Mouse (Mus musculus) spleen, postnatal 14 days (tissue): ENCODE results near the gene Enah.
A peak's percentile ranks its signal among the peaks of the same experiment; 100 is the strongest.

Source experiments
- DNase-seq, 2 experiments: peaks; one replicate each; pipeline ENCODE4 v3.0.0; 2021 to 2022; ENCODE audit warnings: low spot score in 2 of 2

The Enah gene

GRCm38 (mm10) chr1:181878436-181878835, 141.4 kb downstream of the Enah start:
- no peak for DNase-seq

- DNase-seq: no peak
Measured at GRCm38 (mm10) chr1:181877088-181877487, 142.7 kb downstream of the Enah start.

- DNase-seq: no peak
Measured at GRCm38 (mm10) chr1:181876656-181877055, 143.1 kb downstream of the Enah start.

GRCm38 (mm10) chr1:181873086-181873920, 146.5 kb downstream of the Enah start:
- DNase-seq: no peak

DNA sequence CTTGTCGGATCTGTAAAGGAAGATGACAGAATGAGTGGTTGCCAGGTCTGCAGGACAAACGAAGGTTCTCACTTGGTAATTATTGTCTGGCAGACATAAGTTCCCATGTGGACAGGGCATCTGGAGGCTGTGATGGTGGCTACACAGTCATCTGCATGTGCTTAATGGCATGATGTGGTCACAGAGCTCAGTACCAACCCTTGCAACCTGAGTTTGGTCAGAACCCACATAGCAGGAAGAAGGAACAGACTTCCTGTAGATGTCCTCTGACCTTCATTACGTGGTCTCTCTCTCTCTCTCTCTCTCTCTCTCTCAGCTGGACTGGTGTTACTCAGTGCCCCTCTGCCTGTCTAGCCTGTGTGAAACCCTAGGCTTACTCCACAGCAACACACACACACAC, 147.2 kb downstream of the Enah start:
- no peak for DNase-seq

DNA sequence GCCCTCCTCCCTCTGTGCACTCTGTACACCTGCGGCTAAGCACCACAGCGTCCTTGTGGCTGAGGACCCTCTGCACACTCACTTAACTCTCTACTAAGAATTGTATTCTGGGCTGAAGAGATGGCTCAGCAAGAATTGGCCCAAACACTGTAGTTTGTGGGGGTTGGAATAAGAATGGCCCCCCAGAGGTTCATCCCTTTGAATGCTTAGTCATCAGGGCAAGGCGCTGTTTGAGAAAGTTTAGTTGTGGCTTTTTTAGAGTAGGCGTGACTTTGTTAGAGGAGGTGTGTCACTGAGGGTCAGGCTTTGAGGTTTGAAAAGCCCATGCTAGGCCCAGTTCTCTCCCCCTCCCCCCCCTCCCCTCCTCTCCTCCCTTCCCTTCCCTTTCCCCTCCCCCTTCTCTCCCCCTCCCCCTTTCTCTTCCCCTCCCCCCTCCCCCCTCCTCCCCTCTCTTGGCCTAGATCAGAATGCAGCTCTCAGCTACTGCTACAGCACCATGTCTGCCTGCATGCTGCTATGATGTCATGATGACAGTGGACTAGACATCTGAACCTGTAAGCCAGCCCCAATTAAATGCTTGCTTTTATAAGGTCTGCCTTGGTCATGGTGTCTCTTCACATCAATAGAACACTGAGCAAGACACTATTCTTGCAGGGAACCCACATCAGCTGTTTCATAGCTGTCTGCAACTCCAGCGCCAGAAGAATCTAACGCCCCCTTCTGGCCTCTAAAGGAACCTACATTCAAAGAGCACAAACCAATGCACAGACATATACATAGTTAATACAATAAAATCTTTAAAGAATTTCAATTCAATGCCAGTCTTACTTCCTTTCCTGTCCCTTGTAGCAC, 153.1 kb downstream of the Enah start:
- DNase-seq: no peak

GRCm38 (mm10) chr1:181865863-181866216, 153.9 kb downstream of the Enah start:
- no peak for DNase-seq

GRCm38 (mm10) chr1:181864971-181865862, 154.6 kb downstream of the Enah start:
- no peak for DNase-seq

DNA sequence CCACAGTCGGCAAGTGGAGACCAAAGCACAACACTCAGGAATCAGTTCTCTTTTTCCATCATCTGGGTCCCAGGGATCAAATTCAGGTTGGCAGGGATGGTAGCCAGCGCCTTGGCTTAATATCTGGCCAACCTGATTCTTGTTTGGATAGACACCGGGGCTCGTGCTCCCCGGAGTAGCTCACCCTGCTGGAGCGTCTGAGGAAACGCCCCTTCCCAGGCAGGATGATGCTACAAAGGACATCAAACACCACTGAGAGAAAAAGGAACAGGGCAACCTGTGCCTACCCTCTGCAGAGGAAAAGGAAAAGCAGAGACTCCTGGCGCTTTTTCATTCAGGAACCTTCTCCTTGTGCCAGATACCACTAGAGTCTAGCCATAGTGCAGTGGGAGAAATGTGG, 156.4 kb downstream of the Enah start:
- DNase-seq: no peak

DNA sequence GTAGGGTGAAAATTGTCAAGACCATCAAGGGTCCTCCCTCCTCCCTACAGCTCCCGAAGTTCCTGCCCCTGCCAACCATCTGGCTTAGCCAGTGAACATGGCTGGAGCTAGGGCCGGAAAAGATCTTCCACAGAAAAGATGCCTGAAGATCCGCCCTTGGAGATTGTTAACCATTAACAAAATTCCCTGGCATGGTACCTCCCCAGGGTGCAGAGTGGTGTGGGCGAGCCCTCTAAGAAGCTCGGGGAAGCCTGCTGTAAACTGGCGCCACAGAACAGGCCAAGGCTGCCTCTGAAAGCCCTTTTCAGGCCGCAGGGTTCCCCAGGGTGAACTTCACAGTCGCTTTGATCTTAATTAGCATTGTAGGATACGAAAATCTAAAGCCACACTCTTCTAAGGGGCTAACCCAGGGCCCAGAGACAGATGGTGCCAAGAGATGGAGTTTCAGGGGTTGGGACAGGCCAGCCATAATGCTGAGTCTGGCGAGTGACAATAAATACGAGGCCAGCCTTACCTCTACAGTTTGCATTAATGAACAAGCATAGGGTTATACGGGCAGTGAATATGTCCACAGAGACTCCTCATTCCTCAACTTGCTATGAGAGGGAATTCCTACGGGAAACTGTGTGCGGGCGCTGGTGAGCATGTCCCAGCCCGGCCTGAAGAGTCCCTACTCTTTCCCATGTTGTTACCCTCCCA, 157.0 kb downstream of the Enah start:
- DNase-seq: no peak

DNA sequence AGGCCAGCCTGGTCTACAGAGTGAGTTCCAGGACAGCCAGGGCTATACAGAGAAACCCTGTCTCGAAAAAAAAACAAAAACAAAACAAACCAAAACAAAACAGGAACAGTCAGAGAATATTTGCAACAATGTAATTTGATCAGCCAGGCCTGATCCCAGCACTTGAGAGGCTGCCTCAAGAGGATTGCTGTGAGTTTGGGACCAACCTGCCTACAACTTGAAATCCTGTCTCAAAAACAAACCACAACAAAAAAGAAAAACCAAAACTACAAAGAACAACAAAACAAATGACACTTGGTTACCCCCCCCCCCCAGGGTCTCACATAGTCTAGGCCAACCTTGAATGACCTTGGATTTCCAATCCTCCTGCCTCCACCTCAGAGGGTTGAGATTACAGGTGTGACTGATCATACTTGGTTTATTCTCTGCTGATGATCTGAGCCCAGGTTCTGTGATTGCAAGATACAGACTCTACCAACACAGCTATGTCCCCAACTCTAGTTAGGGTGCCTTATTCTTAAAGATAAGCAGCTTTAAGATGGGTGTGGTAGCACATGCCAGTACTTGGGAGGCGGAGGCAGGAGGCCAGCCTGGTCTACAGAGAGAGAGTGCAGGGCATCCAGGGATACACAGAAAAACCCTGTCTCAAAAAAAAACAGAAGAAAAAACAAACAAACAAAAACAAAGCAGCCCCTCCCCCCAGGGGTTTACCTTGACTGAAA, 158.4 kb downstream of the Enah start:
- no peak for DNase-seq

DNA sequence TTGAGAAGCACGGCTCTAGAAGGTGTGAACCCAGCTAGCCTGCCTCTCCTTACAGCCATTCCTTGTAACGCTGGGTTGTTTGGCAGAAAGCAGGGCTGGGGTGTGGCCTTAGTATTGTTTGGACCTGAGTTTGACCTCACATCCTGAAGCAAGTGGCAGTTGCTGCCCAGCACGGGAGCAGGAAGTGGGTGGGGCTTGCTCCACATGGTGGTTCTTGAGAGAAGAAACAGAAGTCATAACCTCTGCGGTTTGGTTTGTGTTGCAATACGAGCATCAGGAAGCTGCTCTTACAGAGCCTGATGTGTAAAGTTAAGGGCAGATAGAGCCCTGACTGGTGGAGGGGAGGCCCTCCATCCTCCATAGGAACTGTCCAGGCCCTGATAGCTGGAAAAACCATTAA, 159.1 kb downstream of the Enah start:
- DNase-seq: peak; percentile 65 to 70

- no peak for DNase-seq
Measured at GRCm38 (mm10) chr1:181856329-181856728, 163.5 kb downstream of the Enah start.

DNA sequence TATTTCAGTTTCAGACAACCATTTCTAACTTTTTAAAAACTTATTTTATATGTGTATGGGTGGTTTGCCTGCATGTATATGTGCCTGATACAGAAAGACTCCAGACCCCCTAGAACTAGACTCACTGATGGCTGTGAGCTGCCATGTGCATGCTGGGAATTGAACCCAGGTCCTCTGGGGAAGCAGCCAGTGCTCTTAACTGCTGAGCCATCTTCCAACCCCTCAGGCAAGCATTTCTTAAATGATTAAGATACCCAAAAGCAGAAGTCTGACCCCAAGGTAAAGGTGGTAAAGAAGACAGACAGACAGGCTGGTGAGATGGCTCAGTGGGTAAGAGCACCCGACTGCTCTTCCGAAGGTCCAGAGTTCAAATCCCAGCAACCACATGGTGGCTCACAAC, 165.0 kb downstream of the Enah start:
- no peak for DNase-seq

DNA sequence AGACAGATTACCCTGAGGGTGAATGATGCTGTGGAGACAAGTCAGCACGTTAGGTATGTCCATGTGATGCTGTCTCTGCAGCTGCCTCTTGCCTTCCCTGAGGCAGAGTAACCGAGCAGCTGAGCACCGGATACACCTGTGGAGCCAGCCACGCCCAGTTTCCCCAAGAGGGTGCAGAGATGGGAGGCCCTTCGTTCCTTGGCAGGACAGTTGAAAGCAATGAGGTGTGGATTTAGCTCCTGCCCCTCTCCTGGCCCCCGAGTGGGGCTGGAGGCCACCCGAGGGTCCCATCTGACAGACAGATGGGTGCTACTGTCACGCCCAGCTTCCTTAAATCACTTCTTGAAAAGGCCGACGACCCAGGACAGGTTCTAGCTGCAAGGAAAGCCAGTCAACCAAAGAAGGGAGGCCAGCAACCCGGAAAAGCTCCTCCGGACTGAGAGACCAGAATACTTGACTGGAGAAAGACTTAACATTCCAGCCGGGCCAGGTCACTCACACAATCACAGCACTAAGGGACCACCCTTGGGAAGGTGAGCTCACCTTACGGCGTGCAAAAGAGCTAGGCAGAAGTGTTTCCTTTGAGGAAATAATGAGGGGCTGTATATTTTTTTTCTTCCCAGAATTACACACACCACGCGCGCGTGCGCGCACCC, 166.6 kb downstream of the Enah start:
- DNase-seq: peak; percentile 59 to 68

DNA sequence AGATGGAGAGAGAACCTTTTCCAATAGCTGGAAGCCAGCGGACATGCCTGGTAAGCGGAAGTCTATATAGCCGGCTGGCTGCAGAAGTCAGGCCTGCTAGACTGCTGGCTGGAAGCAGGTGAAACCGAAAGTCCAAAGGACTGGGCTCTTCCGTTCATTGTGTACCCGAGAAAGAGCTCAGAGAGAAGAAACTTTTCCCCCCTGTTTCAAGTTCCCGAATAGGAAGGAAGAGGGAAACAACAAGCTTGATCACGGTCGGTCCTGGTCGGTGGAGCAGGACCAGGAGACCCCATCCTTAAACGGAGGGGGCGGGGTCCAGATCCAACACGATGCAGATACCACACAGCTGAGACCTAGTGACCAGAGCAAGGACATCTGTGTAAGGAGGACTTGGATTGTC, 167.3 kb downstream of the Enah start:
- DNase-seq: no peak

DNA sequence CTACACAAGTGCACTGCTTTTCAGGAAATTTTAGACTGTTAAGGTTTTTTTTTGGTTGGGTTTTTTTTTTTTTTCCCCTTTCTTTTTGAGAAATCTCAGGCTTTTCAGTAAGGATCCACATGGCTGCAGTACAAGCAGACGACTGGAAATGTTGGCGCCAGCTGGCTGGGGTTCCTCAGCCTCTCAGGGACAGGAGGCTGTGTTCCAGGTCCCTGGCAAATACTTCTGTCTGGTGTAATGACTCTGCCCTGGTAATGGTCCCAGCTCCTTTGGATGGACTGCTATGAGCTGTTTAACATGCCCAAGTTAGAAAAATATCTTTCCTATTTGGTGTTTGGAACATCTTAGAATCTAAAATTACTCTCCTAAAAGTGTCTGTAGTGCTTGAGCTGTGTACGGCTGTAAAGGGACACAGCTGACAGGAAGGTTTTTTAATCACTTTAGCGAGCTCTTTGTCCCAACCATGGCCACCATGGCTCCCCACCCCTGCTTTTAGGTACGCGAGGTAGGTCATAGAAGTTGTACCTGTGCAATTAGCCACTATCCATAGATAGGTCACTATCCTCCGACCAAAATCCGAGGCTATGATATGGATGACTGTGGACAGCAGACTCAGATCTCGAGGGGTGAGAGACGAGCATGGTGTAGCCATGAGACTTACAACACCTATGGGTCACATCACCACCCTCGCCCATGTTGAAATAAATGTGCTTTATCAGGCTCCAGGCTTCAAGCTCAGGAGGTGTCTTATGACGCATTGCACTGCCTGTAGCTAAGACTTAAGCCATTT, 168.1 kb downstream of the Enah start:
- DNase-seq: no peak

DNA sequence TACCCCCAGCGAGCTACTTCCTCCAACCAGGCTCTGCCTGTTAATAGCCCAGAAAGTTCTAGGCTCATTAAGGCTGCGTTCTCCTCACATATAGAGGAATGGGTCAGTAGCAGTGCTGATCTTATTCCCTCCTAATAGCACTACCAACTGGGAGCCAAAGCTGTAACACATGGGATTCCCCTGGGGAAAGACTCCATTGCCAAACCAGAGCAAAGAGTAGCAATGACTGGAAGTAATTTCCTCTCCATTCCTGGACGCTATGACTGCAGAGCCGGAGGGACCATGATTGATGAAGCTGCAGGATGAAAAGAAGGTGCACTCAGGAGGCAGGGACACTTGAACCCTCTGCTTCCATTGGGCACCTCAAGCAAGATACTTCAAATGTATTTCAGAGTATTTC, 169.3 kb downstream of the Enah start:
- DNase-seq: no peak

DNA sequence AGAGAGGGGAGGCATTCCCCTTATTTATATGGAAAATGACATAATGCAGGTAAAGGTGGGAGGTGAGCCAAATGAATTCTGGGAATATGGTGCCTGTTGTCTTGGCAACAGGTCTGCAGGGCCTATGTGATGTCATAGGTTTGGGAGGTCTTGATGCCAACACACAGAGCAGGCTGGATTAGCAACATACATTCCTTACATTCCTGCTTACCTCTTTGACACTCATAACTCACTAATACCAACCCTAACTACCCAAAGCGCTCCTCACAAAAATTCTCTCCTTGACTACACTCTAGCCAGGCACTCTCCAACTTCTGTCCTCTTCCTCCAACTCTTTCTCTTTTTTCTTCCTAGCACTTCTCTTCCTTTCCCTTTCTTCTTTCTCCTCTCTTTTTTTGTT, 171.6 kb downstream of the Enah start:
- no peak for DNase-seq
